Mouse (Mus musculus) lung, adult 2 months (tissue): Measurements from ENCODE around the gene Sgo1.

Experiments used
- CTCF ChIP-seq: fragments of 200-500 bp; IDR thresholded peaks from 2 replicates; pipeline ENCODE4 v1.5.1; 2011; ENCODE audit warnings: mild to moderate bottlenecking, low read length, control low read depth; ENCODE audit not compliant: insufficient read depth
- POLR2A ChIP-seq: fragments of 200-500 bp; IDR thresholded peaks from 2 replicates; pipeline ENCODE4 v1.6.1; 2011; ENCODE audit warnings: low read depth, mild to moderate bottlenecking, control low read depth, low read length, borderline replicate concordance; ENCODE audit errors: extremely low read depth

DNA sequence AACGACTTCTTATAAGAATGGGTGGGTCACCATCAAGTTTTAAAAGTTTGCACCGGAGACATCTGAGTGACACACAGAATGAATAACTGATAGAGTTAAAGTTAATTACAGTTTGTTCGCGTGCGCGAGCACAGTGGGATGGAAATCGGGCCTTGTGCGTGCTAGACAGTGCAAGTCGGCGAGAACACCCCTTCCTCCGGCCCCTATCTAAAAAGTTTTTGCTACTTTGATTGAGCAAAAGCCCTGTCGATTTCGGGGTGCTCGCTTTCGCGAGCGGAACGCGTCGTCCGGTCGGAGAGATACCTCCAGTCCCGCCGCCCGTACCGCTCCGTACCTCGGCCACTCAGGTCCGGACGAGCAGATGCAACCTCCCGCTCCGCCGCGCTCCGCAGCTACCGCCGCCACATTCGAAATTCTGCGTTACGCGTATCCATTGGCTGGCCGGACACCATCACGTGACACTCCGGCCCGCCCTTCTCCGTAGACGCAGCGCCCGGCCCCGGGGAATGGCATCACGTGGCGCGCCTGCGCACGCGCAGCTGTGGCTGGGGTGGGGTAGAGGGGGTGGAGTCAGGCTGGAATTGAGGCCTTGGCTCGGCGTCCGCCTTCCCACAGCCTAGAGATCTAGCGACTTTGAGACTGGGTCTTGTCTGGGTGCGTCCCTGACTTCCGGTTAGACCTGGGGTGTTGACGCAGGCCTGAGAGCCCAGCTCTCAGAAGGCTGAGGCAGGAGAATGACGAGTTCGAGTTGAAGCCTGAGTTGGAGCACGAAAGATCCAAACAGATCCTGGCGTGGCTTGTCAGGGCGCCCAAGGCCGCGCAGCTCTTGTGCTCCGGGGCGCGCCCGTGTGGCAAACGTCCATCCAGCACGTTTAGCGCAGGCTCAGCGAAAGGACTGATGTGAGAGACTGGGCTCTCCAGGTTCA, at the start of gene Sgo1:
- TF ChIP-seq POLR2A (peak; percentile 95), CTCF (no peak)
